Mouse (Mus musculus) lung, postnatal 25 days (tissue): ENCODE results near the gene Sytl1.
A peak's percentile ranks its signal among the peaks of the same experiment; 100 is the strongest.

Experiments
- DNase-seq: peaks from one replicate; pipeline ENCODE4 v3.0.0; 2022; ENCODE audit warnings: low spot score

Gene Sytl1

DNA sequence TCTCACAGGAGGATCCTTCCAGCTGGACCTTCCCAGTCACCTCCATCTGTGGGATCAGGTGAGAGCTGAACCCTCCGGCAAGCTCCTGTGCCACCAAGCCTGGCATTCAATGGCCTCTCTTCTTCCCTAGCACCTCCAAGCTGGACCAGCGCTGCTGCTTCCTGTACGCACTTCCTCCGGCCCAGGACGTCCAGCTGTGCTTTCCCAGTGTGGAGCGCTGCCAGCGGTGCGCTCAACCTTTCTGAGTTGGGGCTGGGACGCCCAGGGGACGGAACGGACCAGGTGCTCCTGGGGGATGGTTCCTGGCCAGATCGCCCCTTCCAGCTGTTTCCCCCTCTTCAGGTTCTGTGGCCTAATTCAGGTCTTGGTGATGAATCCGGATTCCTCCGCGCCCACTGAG, 15.8 kb downstream of the Sytl1 start:
- DNase-seq = peak; percentile 66

DNA sequence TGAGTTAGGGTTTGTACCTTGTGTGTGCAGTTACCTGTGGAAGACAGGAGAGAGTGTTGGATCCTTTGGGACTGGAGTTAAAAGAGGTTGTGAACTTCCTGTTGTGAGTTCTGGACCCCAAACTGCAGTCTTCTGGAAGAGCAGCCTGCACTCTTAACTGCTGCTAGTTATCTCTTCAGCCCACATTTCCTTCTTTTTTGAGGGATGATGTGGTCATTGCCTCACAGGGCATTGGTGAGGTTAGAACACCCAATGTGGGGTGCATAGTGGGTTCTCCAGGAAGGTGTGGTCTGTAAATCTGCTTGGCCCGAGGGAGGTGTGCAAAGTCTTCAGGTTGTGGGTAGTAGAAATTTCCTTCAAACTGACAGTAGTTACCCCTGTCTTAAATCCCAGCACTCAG, 18.6 kb downstream of the Sytl1 start:
- DNase-seq = no peak

DNA sequence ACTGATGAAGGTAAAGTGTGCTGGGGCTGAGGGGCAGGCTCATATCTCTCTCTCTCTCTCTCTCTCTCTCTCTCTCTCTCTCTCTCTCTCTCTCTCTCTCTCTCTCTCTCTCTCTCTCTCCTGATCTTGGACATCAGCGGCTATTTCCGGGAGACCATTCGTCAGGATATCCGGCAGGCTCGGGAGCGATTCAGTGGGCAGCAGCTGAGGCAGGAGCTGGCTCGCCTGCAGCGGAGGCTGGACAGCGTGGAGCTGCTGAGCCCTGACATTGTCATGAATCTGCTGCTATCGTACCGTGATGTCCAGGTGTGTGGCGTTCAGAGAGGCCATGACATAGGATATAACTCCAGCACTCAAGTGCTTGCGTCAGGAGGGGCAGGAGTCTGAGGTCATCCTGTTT, 19.4 kb downstream of the Sytl1 start:
- peak; percentile 35 for DNase-seq

DNA sequence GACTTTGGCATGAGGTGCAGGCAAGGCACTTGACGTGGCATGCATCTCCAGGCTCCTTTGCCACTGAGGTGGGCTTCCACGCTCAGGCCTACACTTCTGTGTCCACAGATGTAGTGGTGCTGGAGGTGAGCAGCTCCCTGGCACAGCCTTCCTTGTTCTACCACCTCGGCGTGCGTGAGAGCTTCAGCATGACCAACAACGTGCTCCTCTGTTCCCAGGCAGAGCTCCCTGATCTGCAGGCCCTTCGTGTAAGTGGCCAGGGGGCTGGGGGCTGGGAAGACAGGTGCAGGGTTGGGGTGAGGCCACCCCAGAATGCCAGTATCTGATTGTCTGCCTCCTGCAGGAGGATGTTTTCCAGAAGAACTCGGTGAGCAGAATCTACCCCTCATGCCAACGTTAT, 20.2 kb downstream of the Sytl1 start:
- no peak for DNase-seq

DNA sequence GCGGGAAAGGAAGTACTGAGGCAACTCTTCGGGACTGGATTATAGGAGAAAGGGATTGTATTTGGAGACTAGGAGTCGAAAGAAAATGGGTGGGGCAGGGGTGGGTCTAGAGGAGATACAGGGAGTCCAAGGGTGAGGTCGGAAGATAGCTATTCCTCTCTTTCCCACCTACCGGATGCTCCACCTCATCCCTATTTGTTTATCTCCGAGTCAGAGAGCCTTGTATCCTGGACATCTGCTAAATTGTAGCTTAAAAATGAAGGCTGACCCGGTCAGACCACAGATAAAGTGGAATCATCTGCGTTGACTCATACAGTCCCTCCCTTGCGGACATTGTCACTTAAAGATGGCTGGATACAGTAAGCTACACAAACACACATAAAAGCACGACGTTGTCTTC, 21.0 kb downstream of the Sytl1 start:
- peak; percentile 40 for DNase-seq

DNA sequence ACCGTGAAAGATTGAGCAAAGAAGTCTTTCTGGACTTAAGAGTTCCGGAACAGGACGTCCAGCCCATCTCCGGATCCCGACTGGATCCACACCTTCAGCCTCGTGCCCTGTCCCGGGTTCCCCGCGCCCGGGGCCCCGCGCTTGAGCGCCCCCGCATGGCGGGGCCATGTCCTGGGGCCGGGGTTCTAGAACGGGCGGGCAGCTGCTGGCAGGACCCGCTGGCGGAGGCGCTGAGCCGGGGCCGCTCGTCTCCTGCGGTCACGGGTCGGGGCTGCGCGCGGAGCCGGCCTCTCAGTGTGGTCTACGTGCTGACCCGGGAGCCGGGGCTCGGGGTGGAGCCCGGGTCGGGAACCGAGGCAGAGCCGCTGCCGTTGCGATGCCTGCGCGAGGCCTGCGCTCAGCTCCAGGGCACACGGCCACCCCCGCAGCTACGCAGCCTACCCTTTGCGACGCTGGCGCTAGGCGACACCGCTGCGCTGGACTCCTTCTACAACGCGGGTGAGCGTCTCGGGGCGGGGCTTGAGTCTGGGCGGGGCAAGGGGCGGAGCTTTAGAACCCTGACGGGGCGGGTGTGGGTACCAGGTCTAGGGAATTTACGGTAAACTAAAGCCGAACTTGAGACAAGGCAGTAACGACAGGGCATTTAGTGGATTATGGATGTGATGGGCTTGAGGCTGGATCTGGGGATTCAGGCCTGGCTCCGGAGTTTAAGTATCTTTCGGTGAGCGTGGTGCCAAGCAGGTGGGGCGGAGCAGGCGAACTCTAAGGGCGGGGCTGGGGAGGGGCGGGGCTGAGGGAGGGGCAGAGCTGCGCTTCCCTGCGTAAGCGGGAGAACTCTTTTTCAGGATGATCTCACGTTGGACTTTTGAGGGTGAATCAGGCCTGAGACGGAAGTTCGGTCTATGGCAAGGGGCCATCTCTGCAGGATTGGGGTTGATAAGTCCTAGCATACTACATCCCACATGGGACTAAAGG, 21.7 kb downstream of the Sytl1 start:
- peak; percentile 88 for DNase-seq

DNA sequence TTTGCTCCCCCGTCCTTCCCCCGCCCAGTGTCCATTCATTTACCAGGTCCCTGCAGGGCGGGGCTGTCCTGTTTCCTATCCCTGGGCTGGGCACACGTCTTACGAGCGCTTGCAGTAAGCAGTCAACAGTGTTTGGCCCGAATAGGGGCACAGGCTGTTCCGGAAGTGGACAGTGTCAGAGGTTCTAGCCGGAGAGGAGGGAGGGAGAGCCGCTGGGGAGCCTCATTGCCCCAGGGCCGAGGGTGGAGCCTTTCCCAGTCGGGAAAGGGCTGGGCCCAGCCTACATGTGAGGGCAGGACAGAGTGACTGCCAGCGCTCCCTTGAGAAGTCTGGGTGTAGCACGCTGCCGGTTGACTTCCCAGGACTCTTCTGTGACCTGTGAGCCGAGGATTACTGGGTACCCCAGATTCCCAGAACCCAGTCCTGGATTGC, 22.4 kb downstream of the Sytl1 start, which contains the start of gene Map3k6:
Map3k6 (plus strand) TSS at position 329 of the 432 bp plus-strand sequence.
- DNase-seq = peak; percentile 96

DNA sequence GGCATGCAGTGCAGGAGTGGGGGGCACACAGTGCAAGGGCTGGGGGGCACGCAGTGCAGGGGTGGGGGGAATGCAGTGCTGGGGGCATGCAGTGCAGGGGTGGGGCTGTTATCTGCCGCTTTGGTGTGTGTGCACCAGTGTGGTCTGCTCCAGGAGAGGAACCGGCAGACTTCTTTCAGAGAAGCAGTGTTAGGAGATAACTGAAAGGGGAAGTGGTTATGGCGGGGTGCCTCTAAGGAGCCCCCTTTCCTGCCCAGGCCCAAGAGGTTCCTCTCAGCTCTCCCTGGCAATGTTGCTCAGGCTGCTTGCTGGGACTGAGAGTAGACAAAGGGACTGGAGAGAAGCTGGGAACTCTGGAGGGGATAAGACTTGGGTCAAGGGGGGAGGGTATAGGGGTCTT, 25.0 kb downstream of the Sytl1 start:
- no peak for DNase-seq

DNA sequence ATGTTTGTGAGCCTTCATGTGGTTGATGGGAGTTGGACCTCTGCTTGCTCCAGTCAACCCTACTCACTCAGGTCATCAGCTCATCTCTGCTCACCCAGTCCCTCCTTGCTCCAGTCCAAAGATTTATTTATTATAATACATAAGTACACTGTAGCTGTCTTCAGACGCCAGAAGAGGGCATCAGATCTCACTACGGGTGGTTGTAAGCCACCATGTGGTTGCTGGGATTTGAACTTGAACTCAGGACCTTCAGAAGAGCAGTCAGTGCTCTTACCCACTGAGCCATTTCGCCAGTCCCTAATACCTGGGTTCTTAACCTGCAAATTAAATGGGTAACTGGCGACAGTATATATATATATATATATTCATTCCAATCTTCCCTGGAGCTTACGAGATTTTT, 27.5 kb downstream of the Sytl1 start:
- no peak for DNase-seq

DNA sequence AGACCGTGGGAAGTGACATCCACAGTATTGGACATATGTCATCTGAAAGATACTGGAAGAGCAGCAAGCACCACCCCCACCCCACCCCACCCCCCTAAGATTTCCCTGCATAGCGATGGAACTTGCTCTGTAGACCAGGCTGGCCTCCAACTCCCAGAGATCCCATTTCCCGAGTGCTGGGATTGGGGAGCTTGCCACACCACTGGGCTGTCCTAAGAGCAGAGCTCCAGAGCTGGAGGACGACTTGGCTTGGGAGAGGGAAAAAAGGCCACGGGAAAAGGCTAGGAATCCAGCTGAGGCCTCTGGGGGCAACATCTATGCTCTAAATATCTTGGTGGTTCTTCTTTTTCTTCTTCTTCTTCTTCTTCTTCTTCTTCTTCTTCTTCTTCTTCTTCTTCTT, 28.1 kb downstream of the Sytl1 start:
- DNase-seq = no peak

DNA sequence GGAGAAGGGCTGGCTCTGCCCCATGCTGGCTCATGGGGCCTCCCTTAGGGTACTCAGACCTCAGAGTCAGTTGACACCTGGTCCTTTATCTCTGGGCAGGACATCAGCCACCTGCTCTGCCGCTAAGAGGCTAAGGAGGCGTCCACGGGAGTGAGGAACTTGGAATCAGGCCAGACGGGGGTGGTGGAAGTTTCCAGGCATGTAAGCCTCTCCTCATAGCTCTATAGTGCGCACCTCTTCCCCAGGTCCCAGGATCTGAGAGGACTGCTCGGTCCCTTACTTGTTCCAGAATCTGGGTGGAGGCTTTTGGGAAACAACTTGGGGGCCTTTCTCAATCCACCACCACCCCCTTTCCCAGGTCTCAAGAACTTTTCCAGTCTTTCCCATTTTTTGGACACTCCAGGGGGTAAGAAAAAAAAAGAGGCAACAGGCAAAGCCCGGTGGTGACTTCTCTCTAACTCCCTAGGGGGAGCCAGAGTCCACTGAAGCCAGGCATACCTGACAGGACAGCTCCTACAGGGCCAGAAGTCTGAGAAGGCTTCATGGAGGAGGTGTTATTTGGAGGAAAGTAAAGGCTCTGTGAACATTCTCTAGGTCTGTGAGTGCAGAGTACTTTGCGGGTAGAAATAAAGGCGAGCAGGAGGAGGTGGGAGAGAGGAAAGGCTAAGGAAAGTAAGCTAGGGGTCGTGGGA, 29.5 kb downstream of the Sytl1 start:
- peak; percentile 76 for DNase-seq

DNA sequence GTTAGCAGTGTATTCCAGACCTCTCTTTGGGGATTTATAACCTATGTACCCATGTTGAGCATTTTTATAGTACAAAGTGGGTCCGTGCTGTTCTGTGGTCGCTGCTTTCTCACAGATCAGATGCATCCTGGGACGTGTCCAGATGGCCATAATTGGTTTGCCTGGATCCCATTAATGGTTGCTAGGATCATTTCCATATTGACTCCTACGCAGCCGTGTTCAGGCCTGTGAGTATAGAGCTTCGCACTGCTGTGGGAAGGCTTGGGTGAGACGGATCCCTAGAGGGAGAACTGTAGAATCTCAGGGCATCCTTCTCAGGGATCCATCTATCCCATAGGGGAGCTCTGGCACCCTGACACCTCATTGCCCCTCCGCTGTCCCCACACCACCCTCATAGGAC, 33.3 kb downstream of the Sytl1 start:
- no peak for DNase-seq

DNA sequence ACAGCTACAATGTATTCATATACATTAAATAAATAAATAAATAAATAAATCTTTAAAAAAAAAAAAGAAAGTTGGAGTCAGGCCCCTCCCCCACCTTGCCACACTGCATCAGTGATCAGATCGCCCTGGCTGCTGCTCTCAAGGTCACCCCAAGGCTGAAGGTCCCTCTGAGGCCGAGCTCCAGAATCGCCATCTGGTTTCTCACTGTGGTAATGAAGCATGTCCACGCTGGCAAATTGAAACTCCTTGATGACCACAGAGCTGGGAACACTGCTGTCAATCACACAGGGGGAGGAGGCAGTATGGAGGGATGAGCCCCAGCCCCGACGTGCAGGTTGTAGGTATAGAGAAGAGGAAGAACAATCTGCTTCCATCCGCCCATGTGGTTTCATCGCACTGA, 35.3 kb downstream of the Sytl1 start:
- no peak for DNase-seq

DNA sequence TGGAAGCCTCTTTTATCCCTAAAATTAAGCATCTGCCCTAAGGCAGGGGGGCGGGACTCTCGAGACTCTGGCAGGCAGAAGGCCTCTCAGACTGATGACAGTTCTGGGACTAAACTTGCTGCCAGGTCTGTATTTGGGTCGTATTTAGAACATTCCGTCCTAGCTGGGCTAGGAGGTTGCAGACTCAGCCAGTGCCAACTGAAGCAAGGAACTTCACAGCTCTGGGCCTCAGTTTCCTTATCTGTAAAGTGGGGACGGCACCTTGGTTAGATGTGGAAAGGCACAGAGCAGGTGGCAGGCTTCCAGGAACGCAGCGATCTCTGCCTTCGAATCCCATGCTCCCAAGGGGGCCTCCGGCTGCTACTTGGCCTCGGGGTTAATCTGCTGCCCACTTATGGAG, 36.8 kb downstream of the Sytl1 start:
- peak; percentile 58 for DNase-seq

DNA sequence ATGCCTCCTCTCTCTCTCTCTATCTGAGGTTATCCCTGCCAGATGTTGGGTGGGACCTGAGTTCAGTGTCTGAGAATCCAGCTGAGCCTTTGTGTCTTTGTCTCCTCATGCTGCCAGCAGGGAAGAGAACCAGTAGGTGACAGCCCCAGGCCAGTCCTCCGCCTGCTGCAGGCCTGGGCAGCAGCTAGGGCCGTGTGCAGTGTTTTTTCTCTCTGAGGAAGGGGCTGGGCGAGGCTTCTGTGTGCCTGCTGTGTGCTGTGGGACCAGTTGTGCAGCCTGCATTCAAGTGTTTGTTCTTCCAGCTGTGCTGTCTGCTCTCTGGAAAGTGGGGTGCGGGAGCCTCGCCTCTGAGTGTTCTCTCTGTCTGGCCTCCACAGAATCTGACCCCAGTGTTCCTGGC, 39.0 kb downstream of the Sytl1 start:
- no peak for DNase-seq

DNA sequence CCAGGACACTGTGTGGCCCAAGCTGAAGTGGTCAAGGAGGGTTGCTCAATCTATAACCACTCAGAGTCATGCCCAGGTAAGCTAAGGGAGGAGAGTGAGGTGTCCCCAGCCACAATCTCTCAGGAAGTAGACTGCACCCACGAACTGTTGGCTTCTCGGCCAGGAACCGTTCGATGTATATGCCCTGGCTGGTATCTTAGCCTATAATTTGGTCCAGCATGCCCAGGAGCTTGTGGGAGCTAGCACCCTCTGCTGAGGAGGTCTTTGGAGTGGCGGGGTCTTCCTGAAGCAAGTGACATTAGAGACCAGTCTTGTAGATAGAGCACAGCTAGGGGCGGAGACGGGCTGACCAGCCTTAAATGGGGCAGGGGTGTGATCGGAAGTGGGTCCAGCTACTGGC, 41.2 kb downstream of the Sytl1 start:
- no peak for DNase-seq

DNA sequence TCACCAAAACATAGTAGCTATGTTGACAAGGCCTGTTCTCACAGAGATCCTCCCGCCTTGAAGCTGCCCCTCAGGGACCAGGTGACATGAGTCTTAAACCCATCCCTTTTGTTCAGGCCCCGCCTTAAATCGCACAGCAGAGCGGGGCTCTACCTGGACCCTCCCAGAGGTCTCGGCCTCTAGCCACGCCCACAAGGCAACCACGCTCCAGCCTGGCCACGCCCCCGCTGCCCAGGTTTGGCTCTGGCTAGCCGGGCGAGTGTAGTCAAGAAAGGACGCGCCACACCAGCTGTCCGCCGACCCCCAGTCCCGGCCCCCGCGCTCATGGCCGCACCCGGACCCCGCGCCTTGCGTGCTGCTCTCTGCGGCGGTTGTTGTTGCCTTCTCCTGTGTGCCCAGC, 42.3 kb downstream of the Sytl1 start:
- no peak for DNase-seq

DNA sequence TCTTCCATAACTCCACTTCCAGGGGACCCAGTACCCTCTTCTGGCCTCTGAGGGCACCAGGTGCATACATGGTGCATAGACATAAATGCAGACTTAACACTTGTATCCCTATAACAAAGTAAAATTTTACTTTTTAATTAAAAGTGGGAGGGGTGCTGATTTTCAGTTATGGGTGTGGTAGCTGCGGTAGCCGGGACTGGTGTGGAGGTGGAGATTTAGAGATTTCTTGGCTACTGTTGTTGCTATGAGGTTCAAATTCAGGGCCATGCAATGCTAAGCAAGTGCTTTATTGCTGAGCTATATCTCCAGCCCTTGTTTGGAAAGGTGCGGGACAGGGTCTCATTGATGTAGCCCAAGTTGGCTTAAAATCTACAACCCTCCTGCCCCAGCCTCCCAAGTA, 44.2 kb downstream of the Sytl1 start:
- no peak for DNase-seq

DNA sequence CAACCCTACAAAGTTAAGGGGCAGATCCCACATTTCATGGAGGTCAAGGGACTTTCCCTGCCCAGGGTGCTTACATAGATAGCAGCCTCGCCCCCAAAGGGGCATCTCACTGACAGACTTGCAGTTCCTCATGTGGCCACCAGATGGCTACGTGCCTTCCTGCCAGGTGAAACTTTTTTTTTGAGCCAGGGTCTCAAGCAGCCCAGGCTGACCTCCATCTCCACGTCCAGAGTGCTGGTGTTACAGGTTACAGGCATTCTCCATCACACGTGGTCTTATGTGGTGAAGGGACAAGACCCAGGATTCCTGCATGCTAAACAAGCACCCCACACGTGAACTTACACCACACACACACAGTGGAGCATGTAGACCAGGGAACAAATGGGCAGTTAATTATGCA, 45.3 kb downstream of the Sytl1 start:
- peak; percentile 43 for DNase-seq

DNA sequence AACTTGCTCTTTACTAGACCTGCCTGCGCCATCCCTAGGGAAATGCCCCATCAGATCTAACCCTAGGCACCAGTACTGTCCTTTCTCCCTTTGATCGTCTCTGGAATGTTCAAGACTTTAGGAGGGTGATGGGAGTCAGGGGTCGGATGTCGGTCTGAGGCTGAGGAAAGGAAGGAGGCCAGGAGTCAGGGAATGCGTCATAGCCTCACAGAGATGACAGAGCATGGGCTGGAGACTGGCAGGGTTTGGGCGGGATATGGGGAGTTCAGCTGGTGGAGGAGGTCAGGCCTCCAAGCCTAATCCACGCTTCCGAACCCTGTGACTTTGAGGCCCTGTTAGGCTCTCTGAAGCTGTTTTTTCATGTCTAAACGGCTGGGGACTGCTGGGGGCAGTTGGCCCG, 49.3 kb downstream of the Sytl1 start:
- no peak for DNase-seq

DNA sequence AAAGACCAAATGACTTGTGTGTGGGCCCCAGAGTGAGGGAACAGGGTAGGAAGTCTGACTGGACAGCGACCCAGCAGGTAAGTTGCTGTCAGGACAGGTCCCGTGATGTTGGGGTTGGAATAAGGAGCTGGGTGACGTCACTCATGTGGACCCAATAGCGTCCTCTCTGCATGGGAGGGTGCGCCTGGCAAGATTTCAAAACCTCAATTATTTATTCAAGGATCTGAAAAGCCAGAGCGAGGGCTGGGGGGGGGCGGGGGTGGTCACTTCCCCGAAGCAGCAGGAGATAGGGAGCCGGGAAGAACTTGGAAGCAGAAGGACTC, 49.7 kb downstream of the Sytl1 start:
- DNase-seq = peak; percentile 53

DNA sequence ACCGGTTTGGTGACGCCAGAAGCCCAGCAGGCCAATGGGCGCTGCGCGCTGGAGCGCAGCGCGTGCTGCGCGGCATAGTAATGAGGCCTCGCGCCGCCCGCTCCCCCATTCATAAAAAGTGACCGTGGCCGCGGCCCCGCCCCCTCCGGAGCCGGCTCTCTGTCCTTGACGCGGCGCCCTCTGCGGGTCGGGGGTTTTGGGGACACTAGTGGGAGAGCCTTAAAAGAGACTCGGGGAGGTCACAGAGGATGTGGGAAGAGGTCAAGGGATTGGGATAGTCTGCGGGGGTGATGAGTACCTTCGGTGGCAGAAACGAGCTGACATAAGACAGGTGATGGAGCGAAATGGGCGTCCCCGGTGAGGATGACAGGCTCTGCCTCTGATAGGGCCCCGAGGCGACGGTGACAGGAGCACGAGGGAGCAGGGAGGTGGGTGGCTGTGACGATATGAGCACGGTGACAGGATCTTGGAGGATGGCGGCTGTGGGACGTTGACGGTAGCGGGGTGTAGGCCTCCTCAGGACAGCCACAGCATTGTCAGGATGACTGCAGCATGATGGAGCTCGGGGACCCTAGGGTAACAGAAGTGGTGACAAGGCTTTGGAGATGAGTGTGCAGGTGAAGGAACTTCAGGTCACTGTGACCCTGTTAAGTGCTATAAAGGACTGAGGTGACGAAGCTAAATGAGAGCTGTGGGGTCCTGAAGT, 50.2 kb downstream of the Sytl1 start:
- peak; percentile 81 for DNase-seq
